Mouse (Mus musculus): Measurements from ENCODE around the gene Fam124a.
"Not testable (repeated sequence)": the region's sequence is repeated elsewhere in the genome, so short reads cannot be mapped to it uniquely, and the experiment has no call there.

Gene Fam124a

GRCm38 (mm10) chr14:62574906-62575305 is 19.4 kb downstream of the Fam124a start:
- DNase-seq (ENCODE audit: low read depth, low spot score) = no peak

- DNase-seq (ENCODE audit: low read depth, low spot score) = no peak
These were observed 20.3 kb downstream of the Fam124a start for GRCm38 (mm10) chr14:62575862-62576261.

DNA sequence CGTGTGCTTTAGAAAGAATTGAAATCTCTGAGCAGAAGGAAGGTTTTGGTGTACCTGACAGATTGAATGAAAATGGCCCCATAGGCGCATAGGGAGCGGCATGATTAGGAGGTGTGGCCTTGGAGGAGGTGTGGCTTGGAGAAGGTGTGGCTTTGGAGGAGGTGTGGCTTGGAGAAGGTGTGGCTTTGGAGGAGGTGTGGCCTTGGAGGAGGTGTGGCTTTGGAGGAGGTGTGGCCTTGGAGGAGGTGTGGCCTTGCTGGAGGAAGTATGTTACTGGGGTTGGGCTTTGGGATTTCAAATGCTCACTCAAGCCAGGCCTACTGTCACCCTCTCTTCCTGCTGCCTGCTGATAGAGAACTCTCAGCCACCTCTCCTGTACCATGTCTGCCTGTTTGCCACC is 25.4 kb downstream of the Fam124a start:
- DNase-seq (ENCODE audit: low read depth, low spot score) = no peak

GRCm38 (mm10) chr14:62581768-62582167 is 26.2 kb downstream of the Fam124a start:
- no peak for DNase-seq (ENCODE audit: low read depth, low spot score)

DNA sequence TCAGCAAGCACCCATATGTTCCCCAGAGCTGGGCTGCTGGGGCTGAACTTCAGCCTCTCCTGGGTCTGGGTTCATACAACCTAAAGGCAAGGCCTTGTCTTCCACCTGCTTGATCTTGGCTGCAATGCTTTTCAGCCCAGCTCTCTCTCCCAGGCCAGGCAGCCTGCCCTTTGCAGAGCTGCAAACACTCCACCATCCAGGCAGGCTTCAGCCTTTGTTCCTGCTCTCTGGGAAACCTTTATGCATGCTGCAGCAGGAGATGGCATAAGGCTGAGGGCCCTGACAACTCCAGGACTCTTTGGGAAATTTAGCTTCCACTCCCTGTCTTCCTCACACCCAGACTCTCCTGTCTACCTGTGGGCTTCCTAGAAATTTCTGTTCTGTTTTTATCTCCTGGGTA is 29.1 kb downstream of the Fam124a start:
- no peak for DNase-seq (ENCODE audit: low read depth, low spot score)

DNA sequence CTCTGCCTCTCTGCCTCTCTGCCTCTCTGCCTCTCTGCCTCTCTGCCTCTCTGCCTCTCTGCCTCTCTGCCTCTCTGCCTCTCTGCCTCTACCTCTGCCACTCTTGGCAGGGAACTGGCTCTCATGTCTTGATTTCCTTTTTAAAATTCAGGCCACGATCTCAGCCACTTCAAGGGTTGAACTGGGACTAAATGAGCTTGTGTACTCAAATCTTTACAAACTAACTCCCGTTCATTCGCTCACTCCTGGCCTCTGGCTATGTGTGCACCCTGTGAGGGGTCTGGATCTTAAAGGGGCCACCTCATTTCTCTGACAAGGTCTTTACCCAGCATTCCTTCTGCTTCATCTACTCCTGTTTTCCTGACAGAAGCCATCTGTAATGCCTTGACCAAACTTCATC is 29.8 kb downstream of the Fam124a start:
- DNase-seq (ENCODE audit: low read depth, low spot score) = no peak

GRCm38 (mm10) chr14:62600109-62600522 is 44.6 kb downstream of the Fam124a start:
- no peak for DNase-seq (ENCODE audit: low read depth, low spot score)

- DNase-seq (ENCODE audit: low read depth, low spot score) = no peak
These were observed 46.7 kb downstream of the Fam124a start for GRCm38 (mm10) chr14:62602271-62602670.

- DNase-seq (ENCODE audit: low read depth, low spot score) = no peak
These were observed 47.3 kb downstream of the Fam124a start for GRCm38 (mm10) chr14:62602869-62603268.

DNA sequence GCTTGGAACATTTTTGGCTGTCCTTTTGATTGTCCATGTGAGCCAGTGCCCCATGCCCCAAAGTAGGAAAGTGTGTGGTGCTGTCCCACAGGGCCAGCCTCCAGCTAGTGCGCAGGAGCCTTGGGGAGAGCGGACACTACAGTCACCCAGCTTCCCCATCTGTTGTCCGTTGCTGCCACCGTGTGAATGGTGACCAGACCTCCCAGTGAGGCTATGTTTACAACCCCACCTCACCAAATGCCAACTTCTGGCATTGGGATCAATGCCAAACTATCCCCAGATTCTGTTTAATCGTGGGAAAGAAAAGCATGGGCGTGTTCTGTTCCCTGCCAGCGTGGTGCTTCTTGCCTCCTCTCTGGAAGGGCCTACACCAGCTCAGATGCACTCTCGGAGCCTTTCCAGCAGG is 52.3 kb downstream of the Fam124a start:
- no peak for DNase-seq (ENCODE audit: low read depth, low spot score)

GRCm38 (mm10) chr14:62609904-62610303 is 54.4 kb downstream of the Fam124a start:
- no peak for DNase-seq (ENCODE audit: low read depth, low spot score)

- DNase-seq (ENCODE audit: low read depth, low spot score) = no peak
These were observed 66.9 kb downstream of the Fam124a start for GRCm38 (mm10) chr14:62622393-62622792.

GRCm38 (mm10) chr14:62627951-62628350 is 72.4 kb downstream of the Fam124a start:
- no peak for DNase-seq (ENCODE audit: low read depth, low spot score)

- no peak for DNase-seq (ENCODE audit: low read depth, low spot score)
These were observed 82.2 kb downstream of the Fam124a start for GRCm38 (mm10) chr14:62637436-62638344.

GRCm38 (mm10) chr14:62638345-62638702 is 82.8 kb downstream of the Fam124a start:
- DNase-seq (ENCODE audit: low read depth, low spot score) = no peak

GRCm38 (mm10) chr14:62639111-62639510 is 83.6 kb downstream of the Fam124a start:
- DNase-seq (ENCODE audit: low read depth, low spot score) = no peak

- DNase-seq (ENCODE audit: low read depth, low spot score) = no peak
These were observed 84.0 kb downstream of the Fam124a start for GRCm38 (mm10) chr14:62639551-62639950.

GRCm38 (mm10) chr14:62640396-62640795 is 84.9 kb downstream of the Fam124a start:
- DNase-seq (ENCODE audit: low read depth, low spot score) = no peak

GRCm38 (mm10) chr14:62642368-62642767 is 86.8 kb downstream of the Fam124a start:
- DNase-seq (ENCODE audit: low read depth, low spot score) = not testable (repeated sequence)

- DNase-seq (ENCODE audit: low read depth, low spot score) = no peak
These were observed 92.9 kb downstream of the Fam124a start for GRCm38 (mm10) chr14:62648405-62648804.

DNA sequence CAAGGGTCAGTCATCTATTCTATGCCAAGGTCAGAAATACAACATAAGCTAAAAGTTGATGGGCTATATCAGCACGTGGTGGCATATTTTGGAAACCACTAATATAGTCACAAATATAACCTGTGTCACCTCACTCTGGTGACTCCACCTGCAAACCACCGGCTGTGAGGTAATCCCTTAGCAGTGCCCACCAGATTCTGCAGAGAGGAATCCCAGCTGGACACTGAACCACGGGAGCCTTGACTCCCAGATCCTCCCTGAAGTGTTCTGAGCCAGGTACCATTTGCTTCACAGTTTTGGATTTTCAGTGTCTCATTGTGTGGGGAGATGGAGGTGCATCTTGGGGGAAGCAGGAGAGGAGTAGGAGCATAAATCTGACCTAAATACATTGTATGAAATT is 94.8 kb downstream of the Fam124a start:
- no peak for DNase-seq (ENCODE audit: low read depth, low spot score)

DNA sequence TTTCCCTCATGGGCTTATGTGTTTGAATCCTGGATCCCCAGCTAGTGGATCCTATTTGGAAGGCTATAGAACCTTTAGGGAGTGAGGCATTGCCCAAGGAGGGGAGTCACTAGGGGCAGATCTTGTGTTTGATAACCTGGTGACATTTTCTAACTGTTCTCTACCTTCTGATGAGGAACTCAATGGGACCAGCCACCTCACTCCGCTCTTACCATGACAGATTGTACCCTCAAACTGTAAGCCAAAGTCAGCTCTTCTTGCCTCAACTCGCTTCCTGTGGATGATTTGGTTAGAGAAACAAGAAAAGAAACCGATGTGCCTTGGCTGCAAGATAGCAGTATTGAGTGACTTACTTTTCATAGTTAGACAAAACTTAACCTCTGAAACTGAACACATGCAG is 96.2 kb downstream of the Fam124a start:
- DNase-seq (ENCODE audit: low read depth, low spot score) = no peak

- DNase-seq (ENCODE audit: low read depth, low spot score) = no peak
These were observed 100.5 kb downstream of the Fam124a start for GRCm38 (mm10) chr14:62655996-62656395.

- no peak for DNase-seq (ENCODE audit: low read depth, low spot score)
These were observed 101.9 kb downstream of the Fam124a start for GRCm38 (mm10) chr14:62657469-62657868.
